Mouse (Mus musculus) induced T-regulatory cell, adult 2 months (primary cell): ENCODE results near the gene Acyp1.

Experiments
- DNase-seq: peaks from one replicate; pipeline ENCODE4 v3.0.0-alpha.2; 2012; ENCODE audit warnings: low read depth

The Acyp1 gene

GRCm38 (mm10) chr12:85287809-85288485, at the start of gene Acyp1:
Gene Acyp1 (minus strand): TSS chr12:85288438.
- DNase-seq, result no peak

- peak; percentile 30 for DNase-seq
These were observed 49.5 kb upstream of the Acyp1 start for GRCm38 (mm10) chr12:85337567-85338311.

- no peak for DNase-seq
These were observed 41.9 kb upstream of the Acyp1 start for GRCm38 (mm10) chr12:85330153-85330552.

- no peak for DNase-seq
These were observed 20.4 kb upstream of the Acyp1 start for GRCm38 (mm10) chr12:85308651-85309050.

- peak; percentile 94 for DNase-seq
These were observed 17.1 kb upstream of the Acyp1 start for GRCm38 (mm10) chr12:85305247-85305892.

GRCm38 (mm10) chr12:85304725-85305124, 16.5 kb upstream of the Acyp1 start:
- peak; percentile 84 for DNase-seq

GRCm38 (mm10) chr12:85303256-85303655, 15.0 kb upstream of the Acyp1 start:
- no peak for DNase-seq

- DNase-seq, result no peak
These were observed 10.6 kb upstream of the Acyp1 start for GRCm38 (mm10) chr12:85298835-85299180.

- no peak for DNase-seq
These were observed 10.0 kb upstream of the Acyp1 start for GRCm38 (mm10) chr12:85298127-85298834.

- no peak for DNase-seq
These were observed 9.2 kb upstream of the Acyp1 start for GRCm38 (mm10) chr12:85297345-85297997.

- DNase-seq, result no peak
These were observed 8.7 kb upstream of the Acyp1 start for GRCm38 (mm10) chr12:85296915-85297314.

- no peak for DNase-seq
These were observed 7.3 kb upstream of the Acyp1 start for GRCm38 (mm10) chr12:85295506-85295905.

- DNase-seq, result peak; percentile 38
These were observed 4.7 kb upstream of the Acyp1 start for GRCm38 (mm10) chr12:85292906-85293305.

GRCm38 (mm10) chr12:85292288-85292687, 4.0 kb upstream of the Acyp1 start:
- no peak for DNase-seq

- DNase-seq, result no peak
These were observed 3.3 kb upstream of the Acyp1 start for GRCm38 (mm10) chr12:85291541-85291940.

GRCm38 (mm10) chr12:85290633-85291032, 2.4 kb upstream of the Acyp1 start:
- DNase-seq, result no peak

GRCm38 (mm10) chr12:85289157-85290000, 1.1 kb upstream of the Acyp1 start:
- no peak for DNase-seq

- DNase-seq, result peak; percentile 96
These were observed 383 bp upstream of the Acyp1 start, which contains the start of gene Zc2hc1c for GRCm38 (mm10) chr12:85288486-85289156. Gene Zc2hc1c (plus strand): TSS chr12:85288591.

GRCm38 (mm10) chr12:85286941-85287340, 1.3 kb downstream of the Acyp1 start:
- DNase-seq, result peak; percentile 77

GRCm38 (mm10) chr12:85284996-85285395, 3.2 kb downstream of the Acyp1 start:
- DNase-seq, result no peak
